Mouse (Mus musculus) liver, adult 2 months (tissue): ENCODE measurements at regions not wholly inside any gene's neighbourhood (a gene's known extent, or its start where the extent isn't known, plus 50 kb on each side); places are given as distances from the start of the nearest gene placed in this dataset.

Source experiments
- CTCF ChIP-seq: fragments of 200-500 bp; IDR thresholded peaks from 2 replicates; pipeline ENCODE4 v1.5.1; 2011; ENCODE audit warnings: low read depth, low read length, control low read depth
- POLR2A ChIP-seq: fragments of 200-500 bp; IDR thresholded peaks from 2 replicates; pipeline ENCODE4 v1.6.1; 2011; ENCODE audit warnings: low read length, control low read depth; ENCODE audit not compliant: insufficient read depth; ENCODE audit errors: extremely low read depth

DNA sequence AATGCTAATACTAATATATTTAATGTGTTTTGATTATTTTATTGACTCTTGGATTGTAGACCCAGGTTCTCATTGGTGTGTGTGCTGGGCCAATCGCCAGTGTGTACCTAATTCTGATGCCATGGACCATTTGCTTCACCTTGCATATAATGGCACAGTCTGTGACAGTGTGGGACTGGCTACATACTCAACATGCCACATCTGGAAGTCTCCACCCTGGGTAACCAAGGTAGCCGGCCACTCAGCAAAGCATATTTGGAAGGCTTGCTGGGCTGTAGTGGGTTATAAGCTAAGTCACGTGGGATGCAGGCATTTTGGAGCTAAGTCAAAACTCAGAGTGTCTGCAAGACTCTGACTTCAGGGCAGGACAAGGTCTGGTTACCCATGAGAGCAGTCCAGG, 115.3 kb upstream of the 1700021F07Rik start:
- TF ChIP-seq CTCF: no peak
- TF ChIP-seq POLR2A: no peak
